Mouse (Mus musculus): Measurements from ENCODE around the gene Casc3. TPM values are rescaled to one million over a fixed set of nuclear protein-coding genes. Genes with fewer than 3 reads are reported as not detected.

The Casc3 gene
- polyA plus RNA-seq, 1 experiment from 2014 or later: 13.3 TPM

GRCm38 (mm10) chr11:98774582-98775347 lies 29.9 kb upstream of the Casc3 start, which contains the start of gene Nr1d1:
Gene Nr1d1 (minus strand): TSS chr11:98775333.
- WGBS (ENCODE audit: insufficient replicate concordance): 1% methylated on average over 22 of the region's 22 CpGs

DNA sequence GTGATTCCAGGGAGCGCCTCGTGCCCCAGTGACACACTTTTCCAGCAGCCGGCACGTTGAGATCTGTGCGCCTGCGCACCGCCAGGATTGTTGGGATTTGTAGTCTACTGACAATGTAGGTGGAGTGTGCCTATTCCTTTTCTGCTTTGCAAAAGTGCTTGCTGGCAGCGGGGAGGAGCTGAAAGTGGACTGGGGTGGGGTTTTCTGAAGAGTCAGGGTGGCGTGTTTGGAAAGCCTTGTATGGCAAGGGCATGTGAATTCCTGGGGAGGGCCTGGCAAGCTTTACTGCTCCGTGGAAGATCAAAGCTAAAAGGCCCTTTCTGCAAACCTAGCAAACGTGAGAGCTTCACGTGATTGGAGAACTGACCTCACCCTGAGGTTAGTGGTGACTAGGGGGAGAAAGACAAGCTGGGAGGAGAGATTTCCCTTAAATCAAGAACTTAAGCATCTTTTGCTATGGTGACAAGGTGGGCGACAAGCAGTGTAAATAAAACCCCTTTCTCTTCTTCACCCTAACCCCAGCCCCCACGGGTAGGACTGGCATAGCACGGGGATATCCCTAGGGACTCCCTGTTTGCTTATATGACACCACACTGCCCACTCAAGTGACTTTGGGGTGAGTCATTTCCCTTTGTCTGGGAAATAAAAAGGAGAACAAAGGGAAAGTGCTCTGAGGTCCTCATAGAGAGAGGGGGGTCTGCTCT lies 29.2 kb upstream of the Casc3 start:
- 3% methylated on average over 15 of the region's 15 CpGs for WGBS (ENCODE audit: insufficient replicate concordance)
- Histone ChIP-seq H3K9ac (peak overlapping the region; percentile 57), H3K4me3 (replicated peaks) (peak overlapping the region; percentile 50)

More at GRCm38 (mm10) chr11:98774582-98775347, 29.9 kb upstream of the Casc3 start, which contains the start of gene Nr1d1:
- H3K36me3 ChIP-seq: peaks cover 11% of the 10 kb centered on the region; the same call in 1 of the 2 replicates
- DNase-seq (no peak), ATAC-seq (ENCODE audit: low read depth) (no peak)
- H3K4me3 ChIP-seq (replicated peaks): peak within 1 kb of the TSS; percentile 50
- no peaks in the 10 kb centered on the region for H3K27me3 ChIP-seq
- H3K4me1 ChIP-seq (replicated peaks): peaks cover 80% of the 10 kb centered on the region
- H3K4me2 ChIP-seq: peak within 1 kb of the TSS; percentile 76
- peak within 1 kb of the TSS; percentile 81 for H3K27ac ChIP-seq
- peak within 1 kb of the TSS; percentile 57 for H3K9ac ChIP-seq
- H3K9me3 ChIP-seq (replicated peaks): no peaks in the 10 kb centered on the region

DNA sequence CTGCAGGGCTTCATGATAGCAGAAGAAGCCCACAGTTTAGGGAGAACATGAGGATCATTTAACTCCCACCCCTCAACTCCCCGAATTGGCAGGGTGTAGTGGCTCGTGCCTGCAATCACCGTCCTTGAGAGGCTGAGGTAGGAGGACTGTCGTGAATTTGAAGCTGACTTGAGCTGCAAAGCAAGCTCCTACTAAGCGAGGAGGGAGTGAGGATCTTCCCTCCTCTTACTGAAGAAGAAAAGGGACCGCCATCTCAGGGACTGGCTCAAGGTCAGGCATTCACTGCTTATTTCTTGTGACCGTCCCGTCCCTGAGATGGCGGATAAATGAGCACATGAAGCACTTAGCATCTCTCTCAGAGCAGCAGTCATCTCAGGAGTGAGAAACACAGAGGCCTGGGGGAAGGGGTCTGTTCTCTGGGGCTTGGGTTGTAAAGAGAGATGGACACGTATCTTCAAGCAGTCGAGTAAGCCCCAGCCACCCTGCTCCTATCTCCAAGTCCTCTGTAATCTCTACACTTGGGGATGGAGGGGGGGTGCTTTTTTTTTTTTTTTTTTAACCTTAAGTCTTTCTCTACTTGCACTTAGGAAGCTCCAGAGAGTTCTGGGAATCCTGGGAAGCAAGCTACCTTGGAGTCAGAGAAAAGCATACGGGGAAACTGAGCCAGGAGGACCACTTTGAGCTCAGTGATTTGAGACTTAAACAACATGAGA lies 28.5 kb upstream of the Casc3 start:
- Histone ChIP-seq H3K4me3 (replicated peaks) (peak overlapping the region; percentile 50), H3K27me3 (no peaks in the 10 kb centered on the region)
- DNase-seq: no peak

More for the DNA sequence above, 29.2 kb upstream of the Casc3 start:
- Histone ChIP-seq H3K4me2 (peak overlapping the region; percentile 76), H3K4me1 (replicated peaks) (peaks cover 77% of the 10 kb centered on the region), H3K9me3 (replicated peaks) (no peaks in the 10 kb centered on the region), H3K36me3 (peaks cover 4% of the 10 kb centered on the region; the same call in 1 of the 2 replicates), H3K27ac (peak overlapping the region; percentile 81), H3K27me3 (no peaks in the 10 kb centered on the region)
- ATAC-seq (ENCODE audit: low read depth) (peak; percentile 46), DNase-seq (peak; percentile 89)

GRCm38 (mm10) chr11:98776843-98777590 lies 27.7 kb upstream of the Casc3 start:
- DNase-seq: no peak
- 10% methylated on average over 9 of the region's 9 CpGs for WGBS (ENCODE audit: insufficient replicate concordance)
- no peaks in the 10 kb centered on the region for H3K9me3 ChIP-seq (replicated peaks)
- no peaks in the 10 kb centered on the region for H3K36me3 ChIP-seq
- ATAC-seq (ENCODE audit: low read depth): no peak
- 0 out of 2 replicates have a peak overlapping the region, but pooled peaks have one; percentile 3 for H3K4me3 ChIP-seq (replicated peaks)
- peak overlapping the region; percentile 57 for H3K9ac ChIP-seq
- peak overlapping the region; percentile 76 for H3K4me2 ChIP-seq
- peaks cover 74% of the 10 kb centered on the region for H3K4me1 ChIP-seq (replicated peaks)
- H3K27ac ChIP-seq: peak overlapping the region; percentile 81
- no peaks in the 10 kb centered on the region for H3K27me3 ChIP-seq

More for the DNA sequence above, 28.5 kb upstream of the Casc3 start:
- no peaks in the 10 kb centered on the region for H3K36me3 ChIP-seq
- WGBS (ENCODE audit: insufficient replicate concordance): 42% methylated on average over 12 of the region's 12 CpGs
- peak overlapping the region; percentile 76 for H3K4me2 ChIP-seq
- no peak for ATAC-seq (ENCODE audit: low read depth)
- H3K9ac ChIP-seq: peak overlapping the region; percentile 57
- H3K9me3 ChIP-seq (replicated peaks): no peaks in the 10 kb centered on the region
- peak overlapping the region; percentile 81 for H3K27ac ChIP-seq
- H3K4me1 ChIP-seq (replicated peaks): peaks cover 74% of the 10 kb centered on the region

GRCm38 (mm10) chr11:98777888-98778287 lies 26.8 kb upstream of the Casc3 start:
- no peak overlapping the region for H3K4me2 ChIP-seq
- H3K4me1 ChIP-seq (replicated peaks): peaks cover 74% of the 10 kb centered on the region
- no peaks in the 10 kb centered on the region for H3K9me3 ChIP-seq (replicated peaks)
- ATAC-seq (ENCODE audit: low read depth) (no peak), DNase-seq (no peak)
- H3K9ac ChIP-seq: no peak overlapping the region
- no peaks in the 10 kb centered on the region for H3K36me3 ChIP-seq
- no peak overlapping the region for H3K4me3 ChIP-seq (replicated peaks)
- no peaks in the 10 kb centered on the region for H3K27me3 ChIP-seq
- 0 out of 2 replicates have a peak overlapping the region, but pooled peaks have one; percentile 44 for H3K27ac ChIP-seq

GRCm38 (mm10) chr11:98781851-98782512 lies 22.7 kb upstream of the Casc3 start:
- peak overlapping the region; percentile 17; the same call in 1 of the 2 replicates for H3K27ac ChIP-seq
- no peak for ATAC-seq (ENCODE audit: low read depth)

GRCm38 (mm10) chr11:98782651-98783235 lies 22.0 kb upstream of the Casc3 start:
- Histone ChIP-seq H3K4me2 (peak overlapping the region; percentile 80), H3K9ac (peak overlapping the region; percentile 74), H3K9me3 (replicated peaks) (no peaks in the 10 kb centered on the region), H3K36me3 (no peaks in the 10 kb centered on the region), H3K4me1 (replicated peaks) (peaks cover 72% of the 10 kb centered on the region), H3K4me3 (replicated peaks) (peak overlapping the region; percentile 62), H3K27me3 (0 out of 2 replicates have a peak, but pooled peaks cover 3% of the 10 kb centered on the region), H3K27ac (peak overlapping the region; percentile 86)
- no peak for DNase-seq
- no peak for ATAC-seq (ENCODE audit: low read depth)
- WGBS (ENCODE audit: insufficient replicate concordance): 12% methylated on average over 17 of the region's 17 CpGs

More at GRCm38 (mm10) chr11:98781851-98782512, 22.7 kb upstream of the Casc3 start:
- no peak overlapping the region for H3K4me3 ChIP-seq (replicated peaks)
- WGBS (ENCODE audit: insufficient replicate concordance): 28% methylated on average over 12 of the region's 14 CpGs
- H3K36me3 ChIP-seq: no peaks in the 10 kb centered on the region
- H3K9me3 ChIP-seq (replicated peaks): no peaks in the 10 kb centered on the region
- peak overlapping the region; percentile 74; the same call in 1 of the 2 replicates for H3K9ac ChIP-seq
- DNase-seq: no peak
- 0 out of 2 replicates have a peak, but pooled peaks cover 3% of the 10 kb centered on the region for H3K27me3 ChIP-seq
- H3K4me2 ChIP-seq: peak overlapping the region; percentile 80; the same call in 1 of the 2 replicates
- peaks cover 72% of the 10 kb centered on the region for H3K4me1 ChIP-seq (replicated peaks)

GRCm38 (mm10) chr11:98783236-98783696 lies 21.4 kb upstream of the Casc3 start:
- 0 out of 2 replicates have a peak, but pooled peaks cover 3% of the 10 kb centered on the region for H3K27me3 ChIP-seq
- H3K4me3 ChIP-seq (replicated peaks): peak overlapping the region; percentile 62
- H3K36me3 ChIP-seq: no peaks in the 10 kb centered on the region
- H3K9me3 ChIP-seq (replicated peaks): no peaks in the 10 kb centered on the region
- ATAC-seq (ENCODE audit: low read depth) (peak; percentile 77), DNase-seq (peak; percentile 73)
- H3K27ac ChIP-seq: peak overlapping the region; percentile 86
- H3K4me1 ChIP-seq (replicated peaks): peaks cover 73% of the 10 kb centered on the region
- peak overlapping the region; percentile 74 for H3K9ac ChIP-seq
- H3K4me2 ChIP-seq: peak overlapping the region; percentile 80
- WGBS (ENCODE audit: insufficient replicate concordance): under 1% methylated on average over 20 of the region's 20 CpGs

DNA sequence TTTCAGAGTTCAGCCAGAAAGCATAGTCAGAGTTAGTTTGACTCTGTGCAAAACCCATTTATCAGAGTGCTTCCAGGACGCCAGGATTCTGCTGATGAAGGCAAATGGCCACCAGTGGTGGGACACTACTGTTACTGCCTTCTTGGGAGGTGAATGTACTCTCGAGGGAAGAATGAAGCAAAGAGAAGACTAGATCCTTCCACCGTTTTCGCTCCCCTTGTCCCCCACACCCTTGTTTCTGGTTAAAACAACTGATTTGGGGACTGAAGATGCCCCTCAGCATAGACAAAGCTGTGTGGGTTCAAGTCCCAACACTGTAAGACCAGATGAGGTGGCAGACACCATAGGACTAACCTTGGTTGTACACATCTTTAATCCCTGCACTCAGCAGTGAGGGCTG lies 20.6 kb upstream of the Casc3 start:
- H3K36me3 ChIP-seq: no peaks in the 10 kb centered on the region
- peak overlapping the region; percentile 86 for H3K27ac ChIP-seq
- peaks cover 81% of the 10 kb centered on the region for H3K4me1 ChIP-seq (replicated peaks)

More for the DNA sequence above, 20.6 kb upstream of the Casc3 start:
- ATAC-seq (ENCODE audit: low read depth): no peak
- no peak overlapping the region for H3K4me3 ChIP-seq (replicated peaks)
- peak overlapping the region; percentile 80; the same call in 1 of the 2 replicates for H3K4me2 ChIP-seq
- 58% methylated on average over 4 of the region's 4 CpGs for WGBS (ENCODE audit: insufficient replicate concordance)
- H3K27me3 ChIP-seq: 0 out of 2 replicates have a peak, but pooled peaks cover 3% of the 10 kb centered on the region
- 0 out of 2 replicates have a peak overlapping the region, but pooled peaks have one; percentile 74 for H3K9ac ChIP-seq
- no peaks in the 10 kb centered on the region for H3K9me3 ChIP-seq (replicated peaks)
- no peak for DNase-seq
